Mouse (Mus musculus) embryonic facial prominence, embryonic 10.5 days (tissue): ENCODE results near the gene Kdm2a. TPM values are rescaled to one million over a fixed set of nuclear protein-coding genes. Genes with fewer than 3 reads are reported as not detected.
A peak's percentile ranks its signal among the peaks of the same experiment; 100 is the strongest.
"Not testable (repeated sequence)": the region's sequence is repeated elsewhere in the genome, so short reads cannot be mapped to it uniquely, and the experiment has no call there.

Experiments
- DNase-seq: peaks from one replicate; pipeline ENCODE4 v3.0.0-alpha.2; 2017; ENCODE audit warnings: low spot score
- H3K27ac ChIP-seq: fragments of 300-500 bp; sonication (generic); replicated peaks from 2 replicates; pipeline ENCODE4 v1.5.1; 2016; ENCODE audit warnings: mild to moderate bottlenecking
- H3K27me3 ChIP-seq: fragments of 300-500 bp; sonication (generic); replicated peaks from 2 replicates; pipeline ENCODE4 v1.6.1; 2016; ENCODE audit warnings: low read depth, mild to moderate bottlenecking; ENCODE audit not compliant: poor library complexity, severe bottlenecking
- H3K36me3 ChIP-seq: fragments of 300-500 bp; sonication (generic); replicated peaks from 2 replicates; pipeline ENCODE4 v1.6.1; 2016; ENCODE audit warnings: mild to moderate bottlenecking, moderate library complexity
- H3K4me1 ChIP-seq: fragments of 300-500 bp; sonication (generic); 2 replicates; pipeline ENCODE4 v1.6.1; 2016
- H3K4me3 ChIP-seq: fragments of 300-500 bp; sonication (generic); 2 replicates; pipeline ENCODE4 v1.5.1; 2016; ENCODE audit warnings: mild to moderate bottlenecking, moderate library complexity
- H3K9me3 ChIP-seq: fragments of 300-500 bp; sonication (generic); 2 replicates; pipeline ENCODE4 v1.6.1; 2016; ENCODE audit warnings: mild to moderate bottlenecking
- WGBS: fragments of 180-500 bp; shearing (Covaris S2); methylation state at CpG from one replicate; pipeline ENCODE4 v1.1.7; 2016; 5-methylcytosine and 5-hydroxymethylcytosine counted together
- polyA plus RNA-seq: library from polyadenylated mRNA; unstranded; fragments of >200 nt; fragmentation: Nextera tagmentation; extraction: Ambion mirVana; gene quantifications from 2 replicates; pipeline ENCODE4 v1.2.1, GENCODE M21; 2016

Kdm2a gene
- polyA plus RNA-seq, 1 experiment from 2014 or later, result 69.6 TPM

GRCm38 (mm10) chr19:4398959-4399358 lies 874 bp upstream of the Kdm2a start:
- Histone ChIP-seq H3K4me3 (0 out of 2 replicates have a peak overlapping the region, but pooled peaks have one; percentile 93), H3K27me3 (peaks cover 5% of the 10 kb centered on the region), H3K4me1 (peaks cover 25% of the 10 kb centered on the region), H3K36me3 (peaks cover under 1% of the 10 kb centered on the region; the same call in 1 of the 2 replicates), H3K9me3 (peaks cover 3% of the 10 kb centered on the region; the same call in 1 of the 2 replicates), H3K27ac (no peak overlapping the region)
- no peak for DNase-seq
- WGBS, result 76% methylated on average over 4 of the region's 4 CpGs

- whole genome bisulfite sequencing, result 24% methylated on average over 8 of the region's 8 CpGs
- Histone ChIP-seq H3K9me3 (peaks cover 3% of the 10 kb centered on the region; the same call in 1 of the 2 replicates), H3K27ac (peak overlapping the region; percentile 99), H3K4me3 (peak overlapping the region; percentile 93), H3K27me3 (peaks cover 5% of the 10 kb centered on the region), H3K4me1 (peaks cover 28% of the 10 kb centered on the region), H3K36me3 (peaks cover 4% of the 10 kb centered on the region)
- no peak for DNase-seq
Measured at GRCm38 (mm10) chr19:4398630-4398948, 504 bp upstream of the Kdm2a start.

GRCm38 (mm10) chr19:4396998-4397797 lies 887 bp downstream of the Kdm2a start:
- peak; percentile 100 for DNase-seq
- Histone ChIP-seq H3K36me3 (peaks cover 16% of the 10 kb centered on the region), H3K27ac (peak overlapping the region; percentile 99), H3K4me3 (peak overlapping the region; percentile 93), H3K4me1 (peaks cover 38% of the 10 kb centered on the region), H3K27me3 (peaks cover 5% of the 10 kb centered on the region), H3K9me3 (no peaks in the 10 kb centered on the region)
- WGBS, result under 1% methylated on average over 90 of the region's 90 CpGs

- Histone ChIP-seq H3K27ac (peak overlapping the region; percentile 99), H3K27me3 (peaks cover 5% of the 10 kb centered on the region), H3K36me3 (peaks cover 25% of the 10 kb centered on the region), H3K9me3 (no peaks in the 10 kb centered on the region), H3K4me1 (peaks cover 38% of the 10 kb centered on the region), H3K4me3 (peak overlapping the region; percentile 93)
- WGBS, result under 1% methylated on average over 80 of the region's 80 CpGs
- peak; percentile 47 for DNase-seq
Measured at GRCm38 (mm10) chr19:4396081-4396997, 1.7 kb downstream of the Kdm2a start.

DNA sequence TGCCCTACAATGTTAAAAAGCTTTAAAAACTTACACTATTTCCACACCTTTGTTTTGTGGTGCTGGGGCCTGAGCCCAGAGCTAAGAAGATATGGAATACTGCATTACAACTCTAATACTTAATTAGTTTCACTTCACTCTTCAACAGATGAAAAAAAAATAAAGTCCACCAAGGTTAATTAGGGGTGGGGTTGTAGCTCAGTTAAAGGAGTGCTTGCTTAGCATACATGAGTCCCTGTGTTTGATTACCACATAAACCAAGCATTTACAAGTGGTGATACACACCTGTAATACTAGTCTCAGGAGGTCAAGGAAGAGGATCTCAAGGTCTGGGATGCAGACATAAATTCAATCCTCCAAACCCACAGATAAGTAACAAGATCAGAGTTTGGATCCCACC lies 10.8 kb downstream of the Kdm2a start:
- peaks cover 86% of the 10 kb centered on the region for H3K36me3 ChIP-seq
- no peaks in the 10 kb centered on the region for H3K9me3 ChIP-seq
- H3K4me3 ChIP-seq, result no peak overlapping the region
- DNase-seq, result no peak
- no peak overlapping the region for H3K27ac ChIP-seq
- H3K27me3 ChIP-seq, result no peaks in the 10 kb centered on the region
- H3K4me1 ChIP-seq, result no peaks in the 10 kb centered on the region

GRCm38 (mm10) chr19:4385026-4385425 lies 13.1 kb downstream of the Kdm2a start:
- Histone ChIP-seq H3K36me3 (peaks cover 85% of the 10 kb centered on the region), H3K27ac (no peak overlapping the region), H3K9me3 (no peaks in the 10 kb centered on the region), H3K27me3 (no peaks in the 10 kb centered on the region), H3K4me1 (no peaks in the 10 kb centered on the region), H3K4me3 (no peak overlapping the region)
- no peak for DNase-seq
- WGBS, result 84% methylated on average over 4 of the region's 4 CpGs

- Histone ChIP-seq H3K4me3 (no peak overlapping the region), H3K9me3 (no peaks in the 10 kb centered on the region), H3K27ac (no peak overlapping the region), H3K4me1 (no peaks in the 10 kb centered on the region), H3K36me3 (peaks cover 87% of the 10 kb centered on the region), H3K27me3 (no peaks in the 10 kb centered on the region)
- 45% methylated on average over 1 of the region's 1 CpGs for WGBS
- no peak for DNase-seq
Measured at GRCm38 (mm10) chr19:4384322-4384721, 13.8 kb downstream of the Kdm2a start.

DNA sequence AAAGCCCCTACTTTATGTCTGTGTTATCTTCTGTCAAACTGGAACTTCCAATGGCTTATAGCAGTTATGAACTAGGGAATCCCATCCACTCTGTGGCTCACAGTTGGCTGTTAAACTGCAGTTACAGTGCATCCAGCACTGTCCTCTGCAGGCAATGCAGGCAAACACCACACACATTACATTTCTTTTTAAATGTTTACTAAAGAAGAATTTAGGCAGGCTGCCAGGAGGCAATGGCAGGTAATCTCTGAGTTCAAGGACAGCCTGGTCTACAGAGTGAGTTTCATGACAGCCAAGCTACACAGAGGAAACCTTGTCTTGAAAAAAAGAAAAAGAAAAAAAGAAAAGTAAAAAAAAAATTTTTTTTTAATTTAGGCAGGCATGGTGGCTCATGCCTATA lies 14.8 kb downstream of the Kdm2a start:
- peaks cover 88% of the 10 kb centered on the region for H3K36me3 ChIP-seq
- no peak for DNase-seq
- no peak overlapping the region for H3K4me3 ChIP-seq
- H3K27ac ChIP-seq, result no peak overlapping the region
- no peaks in the 10 kb centered on the region for H3K4me1 ChIP-seq
- no peaks in the 10 kb centered on the region for H3K27me3 ChIP-seq
- no peaks in the 10 kb centered on the region for H3K9me3 ChIP-seq

DNA sequence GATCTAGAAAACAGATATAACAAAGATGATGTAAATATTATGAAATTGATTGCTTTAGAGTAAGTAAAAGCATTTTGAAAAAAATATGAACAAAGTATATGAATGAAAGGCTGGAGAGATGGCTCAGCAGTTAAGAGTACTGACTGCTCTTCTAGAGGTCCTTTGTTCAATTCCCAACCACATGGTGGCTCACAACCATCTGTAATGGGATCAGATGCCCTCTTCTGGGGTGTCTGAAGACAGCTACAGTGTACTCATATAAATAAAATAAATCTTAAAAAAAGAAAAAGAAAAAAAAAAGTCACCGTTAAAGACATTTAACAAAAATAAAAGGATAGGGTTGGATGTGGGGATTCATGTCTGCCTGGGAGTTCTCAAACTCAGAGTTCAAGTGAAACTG lies 15.8 kb downstream of the Kdm2a start:
- H3K27ac ChIP-seq, H3K9me3 ChIP-seq, H3K27me3 ChIP-seq, H3K4me1 ChIP-seq, DNase-seq, H3K4me3 ChIP-seq: not testable (repeated sequence)
- WGBS, result 94% methylated on average over 1 of the region's 1 CpGs
- peaks cover 90% of the 10 kb centered on the region for H3K36me3 ChIP-seq

- no peak for DNase-seq
- Histone ChIP-seq H3K9me3 (no peaks in the 10 kb centered on the region), H3K36me3 (peaks cover 56% of the 10 kb centered on the region), H3K4me3 (no peak overlapping the region), H3K4me1 (no peaks in the 10 kb centered on the region), H3K27ac (no peak overlapping the region), H3K27me3 (no peaks in the 10 kb centered on the region)
- WGBS, result 93% methylated on average over 2 of the region's 2 CpGs
Measured at GRCm38 (mm10) chr19:4370656-4371055, 27.4 kb downstream of the Kdm2a start.

GRCm38 (mm10) chr19:4370254-4370653 lies 27.8 kb downstream of the Kdm2a start:
- DNase-seq, result no peak
- Histone ChIP-seq H3K4me3 (no peak overlapping the region), H3K4me1 (no peaks in the 10 kb centered on the region), H3K27ac (no peak overlapping the region), H3K27me3 (no peaks in the 10 kb centered on the region), H3K36me3 (peaks cover 55% of the 10 kb centered on the region), H3K9me3 (no peaks in the 10 kb centered on the region)
- WGBS, result 87% methylated on average over 1 of the region's 1 CpGs

- 90% methylated on average over 2 of the region's 2 CpGs for WGBS
Measured at GRCm38 (mm10) chr19:4349455-4349854, 48.6 kb downstream of the Kdm2a start.

GRCm38 (mm10) chr19:4346479-4346878 lies 51.6 kb downstream of the Kdm2a start:
- Histone ChIP-seq H3K27ac (no peak overlapping the region), H3K4me1 (no peaks in the 10 kb centered on the region), H3K4me3 (no peak overlapping the region), H3K36me3 (peaks cover 98% of the 10 kb centered on the region), H3K27me3 (no peaks in the 10 kb centered on the region), H3K9me3 (no peaks in the 10 kb centered on the region)
- WGBS, result 89% methylated on average over 1 of the region's 1 CpGs
- no peak for DNase-seq

More at GRCm38 (mm10) chr19:4349455-4349854, 48.6 kb downstream of the Kdm2a start:
- Histone ChIP-seq H3K27ac (no peak overlapping the region), H3K27me3 (no peaks in the 10 kb centered on the region), H3K4me1 (no peaks in the 10 kb centered on the region), H3K4me3 (no peak overlapping the region), H3K9me3 (no peaks in the 10 kb centered on the region), H3K36me3 (peaks cover 95% of the 10 kb centered on the region)
- no peak for DNase-seq
